Mouse (Mus musculus): Measurements from ENCODE around the gene Tbx2. TPM values are rescaled to one million over a fixed set of nuclear protein-coding genes. Genes with fewer than 3 reads are reported as not detected.

The Tbx2 gene
- 54.0 and 72.8 TPM in 2 replicates for polyA plus RNA-seq (2012; rRNA removed)

DNA sequence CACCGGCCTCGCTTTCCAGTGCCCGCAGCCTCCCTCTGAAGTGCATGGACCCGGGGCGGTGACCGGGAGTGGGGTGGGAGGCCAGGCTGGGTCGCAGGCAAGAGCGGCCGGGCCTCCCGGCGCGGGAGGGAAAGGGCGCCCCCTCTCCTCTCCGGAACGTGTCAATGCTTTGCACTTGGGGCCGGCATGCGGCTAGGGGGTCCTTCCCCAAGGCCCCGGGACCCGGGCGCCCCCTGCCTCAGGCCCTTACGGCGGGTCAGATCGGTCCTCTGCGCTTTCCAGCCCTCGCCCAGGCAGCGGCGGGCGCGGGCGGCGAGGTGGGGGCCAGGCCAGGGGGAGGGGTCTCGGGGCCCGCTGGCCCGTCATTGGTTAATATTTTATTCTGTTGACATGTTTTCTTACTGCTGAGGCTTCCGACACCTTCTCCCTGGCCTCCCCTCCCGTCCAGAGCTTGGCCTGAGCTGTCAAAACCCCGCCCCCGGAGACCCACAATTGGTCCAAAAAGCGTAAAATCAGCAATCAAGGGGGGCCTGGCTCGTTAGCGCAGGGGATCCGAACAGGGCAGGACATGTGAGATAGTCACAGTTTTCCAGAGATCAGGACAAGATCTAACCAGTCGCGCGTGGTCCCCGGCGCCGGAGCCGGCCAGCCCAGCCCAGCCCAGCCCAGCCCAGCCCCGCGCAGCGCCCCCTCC, at the start of gene Tbx2:
Tbx2 (plus strand) TSS at position 321 of the 694 bp plus-strand sequence.
- no peak for DNase-seq (ENCODE audit: low read depth)

DNA sequence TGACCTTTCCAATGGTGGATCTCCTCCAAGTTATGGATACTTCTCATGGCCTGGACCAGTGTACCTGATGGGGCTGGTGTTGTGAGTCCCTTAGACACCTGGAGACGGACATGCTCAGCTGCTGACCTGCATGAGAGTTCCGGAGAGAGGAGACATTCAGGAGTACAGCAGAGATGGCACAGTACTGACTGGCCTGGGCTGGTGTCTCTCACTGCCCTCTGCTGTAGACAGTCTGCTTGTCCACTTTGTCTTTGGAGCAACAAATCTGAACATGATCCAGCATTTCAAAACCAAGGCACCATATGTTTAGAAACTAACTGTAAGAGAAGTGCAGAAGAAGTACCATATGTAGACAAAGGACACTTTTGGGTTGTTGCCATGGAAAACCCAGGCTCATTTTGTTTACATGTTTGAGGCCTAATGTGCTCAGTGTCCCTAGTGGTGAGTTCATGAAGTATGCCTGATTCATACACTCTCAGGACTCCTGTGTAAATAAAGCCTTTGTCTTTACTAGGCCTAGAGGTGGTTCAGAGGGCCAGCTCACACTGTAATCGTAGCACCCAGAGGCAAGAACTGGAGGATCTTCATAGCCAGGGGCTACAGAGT, 46.1 kb upstream of the Tbx2 start:
- DNase-seq (ENCODE audit: low read depth): no peak

DNA sequence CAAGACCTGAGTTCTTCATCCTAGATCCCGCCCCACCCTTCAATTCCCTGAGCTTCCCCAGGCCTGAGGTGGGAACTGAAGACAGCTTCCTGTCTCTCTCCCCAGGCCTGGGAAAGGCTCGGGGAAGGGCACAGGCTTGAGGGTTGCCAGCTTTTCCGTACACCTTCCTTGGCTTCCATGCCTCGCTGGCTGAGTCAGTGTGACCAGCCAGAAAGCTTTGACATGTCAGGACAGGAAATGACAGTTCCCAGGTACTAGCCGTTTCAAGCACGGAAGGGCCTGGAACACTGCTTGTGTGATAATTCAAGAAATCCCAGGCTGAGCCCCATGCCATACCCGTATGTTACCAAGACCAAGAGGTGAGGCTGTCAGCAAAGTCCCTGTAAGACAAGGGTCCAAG, 42.6 kb upstream of the Tbx2 start:
- DNase-seq (ENCODE audit: low read depth): no peak

DNA sequence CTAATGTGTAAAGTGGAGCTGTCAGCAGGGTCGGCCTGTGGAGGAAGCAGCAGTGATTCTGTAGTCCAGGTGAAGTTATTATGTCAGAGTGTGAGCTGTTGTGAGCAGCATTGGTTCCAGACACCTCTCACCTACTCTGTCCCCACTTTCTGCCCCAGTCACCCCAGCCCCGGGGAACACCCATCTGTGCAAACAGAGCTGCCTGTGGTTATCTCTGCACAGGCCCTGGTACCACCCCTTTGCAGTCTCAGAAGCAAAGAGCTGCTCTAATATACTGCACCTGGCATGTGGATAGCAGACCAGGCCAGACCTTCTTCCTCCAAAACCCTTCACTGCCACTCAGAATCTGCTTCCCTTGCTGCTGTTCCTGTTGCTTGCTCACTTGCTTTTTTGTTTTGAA, 42.1 kb upstream of the Tbx2 start:
- DNase-seq (ENCODE audit: low read depth): no peak

DNA sequence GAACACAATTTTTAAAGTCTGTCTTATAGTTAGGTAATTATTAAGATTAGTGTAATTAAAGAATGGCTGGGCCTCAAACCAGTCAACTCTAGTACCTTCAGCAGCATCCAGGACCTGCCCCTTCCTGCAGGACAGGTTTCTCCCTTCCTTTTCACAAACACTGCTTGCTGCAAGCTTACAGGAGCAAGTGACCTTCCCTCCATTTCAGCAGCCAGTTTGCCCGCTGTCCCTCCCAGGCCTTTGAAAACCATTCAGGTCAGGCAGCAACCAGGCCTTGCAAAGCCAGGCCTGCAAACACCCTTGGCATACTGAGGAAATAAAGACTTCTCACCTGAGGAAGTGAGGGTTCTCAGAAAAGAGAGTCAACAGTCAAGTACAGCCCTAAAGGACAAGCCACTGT, 41.1 kb upstream of the Tbx2 start:
- no peak for DNase-seq (ENCODE audit: low read depth)

DNA sequence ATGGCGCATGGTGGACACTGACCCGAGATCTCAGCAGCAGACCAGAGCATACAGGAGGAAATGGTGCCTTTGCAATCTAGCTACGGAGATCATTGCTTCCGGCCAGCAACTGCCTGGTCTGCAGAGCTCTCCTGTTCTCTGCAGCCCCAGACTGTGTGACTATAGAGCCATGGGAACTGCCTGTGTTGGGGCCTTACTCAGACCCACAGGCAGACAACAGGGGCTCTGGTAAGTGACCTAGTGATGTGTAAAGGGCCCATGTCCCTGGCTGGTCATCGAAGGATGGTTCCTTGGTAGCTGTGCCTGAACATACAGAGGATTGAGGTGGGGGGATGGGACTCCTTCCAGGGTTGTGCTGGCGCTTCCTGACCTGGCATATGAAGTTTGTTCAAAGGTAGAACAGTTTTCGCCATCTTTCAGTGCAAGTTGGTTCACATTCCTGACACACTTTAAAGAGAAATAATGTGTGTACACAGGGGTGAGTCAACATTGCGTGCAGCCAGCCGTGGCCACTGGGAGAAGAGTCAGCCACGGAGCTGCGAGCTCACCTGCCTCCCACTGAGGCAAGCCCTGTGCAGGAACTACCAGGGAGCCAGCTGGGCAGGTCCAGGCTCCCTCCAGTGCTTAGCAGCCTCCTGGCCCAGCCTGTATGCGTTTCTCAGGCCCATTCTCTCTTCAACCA, 39.7 kb upstream of the Tbx2 start:
- DNase-seq (ENCODE audit: low read depth): no peak

- no peak for DNase-seq (ENCODE audit: low read depth)
Observed at GRCm38 (mm10) chr11:85799456-85799855, 32.9 kb upstream of the Tbx2 start.

- DNase-seq (ENCODE audit: low read depth): no peak
Observed at GRCm38 (mm10) chr11:85799856-85800255, 32.5 kb upstream of the Tbx2 start.

GRCm38 (mm10) chr11:85800380-85800779, 32.0 kb upstream of the Tbx2 start:
- no peak for DNase-seq (ENCODE audit: low read depth)

DNA sequence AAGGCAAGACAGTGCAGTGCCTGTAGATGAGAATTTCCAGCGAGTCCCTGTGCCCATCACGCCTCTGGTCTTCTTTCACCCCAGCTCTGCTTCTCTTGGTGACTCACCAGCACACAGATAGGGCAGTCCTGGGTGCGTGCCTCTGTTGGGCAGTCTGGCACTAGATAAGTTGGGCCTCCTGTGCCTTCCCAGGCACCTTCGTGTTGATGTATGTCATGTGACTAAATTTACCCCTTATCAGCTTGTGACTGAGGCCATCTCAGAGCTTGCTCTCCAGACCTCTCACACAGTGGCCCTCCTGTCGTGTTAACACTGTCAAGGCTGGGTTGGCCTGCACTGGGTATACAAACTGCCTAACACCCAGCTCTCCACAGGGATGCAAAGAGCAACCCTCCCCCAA, 28.3 kb upstream of the Tbx2 start:
- no peak for DNase-seq (ENCODE audit: low read depth)

- DNase-seq (ENCODE audit: low read depth): no peak
Observed at GRCm38 (mm10) chr11:85805779-85806178, 26.6 kb upstream of the Tbx2 start.

- no peak for DNase-seq (ENCODE audit: low read depth)
Observed at GRCm38 (mm10) chr11:85807353-85807752, 25.0 kb upstream of the Tbx2 start.

GRCm38 (mm10) chr11:85811229-85811628, 21.1 kb upstream of the Tbx2 start:
- DNase-seq (ENCODE audit: low read depth): no peak

DNA sequence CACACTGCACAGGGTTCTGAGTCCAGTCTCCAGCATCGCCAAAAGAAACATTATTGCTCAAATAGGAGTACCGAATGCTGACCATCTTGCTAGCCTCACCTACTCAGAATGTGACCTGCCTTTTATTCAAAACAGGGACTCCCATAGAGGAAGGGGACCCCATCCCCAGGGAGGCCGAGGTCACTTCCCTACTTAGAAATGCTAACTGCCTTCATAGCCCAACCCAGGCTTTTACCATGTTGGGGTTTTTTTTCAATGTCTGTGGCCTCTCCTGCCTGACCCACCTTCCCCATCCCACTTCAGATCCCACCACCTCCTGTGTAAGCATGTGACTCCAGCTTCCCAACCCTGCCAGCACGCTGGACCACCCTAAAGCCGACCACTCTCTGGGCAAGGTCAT, 20.7 kb upstream of the Tbx2 start:
- no peak for DNase-seq (ENCODE audit: low read depth)

GRCm38 (mm10) chr11:85812201-85812966, 20.0 kb upstream of the Tbx2 start:
- no peak for DNase-seq (ENCODE audit: low read depth)

- DNase-seq (ENCODE audit: low read depth): no peak
Observed at GRCm38 (mm10) chr11:85814678-85815077, 17.7 kb upstream of the Tbx2 start.

GRCm38 (mm10) chr11:85816471-85816870, 15.9 kb upstream of the Tbx2 start:
- DNase-seq (ENCODE audit: low read depth): no peak

GRCm38 (mm10) chr11:85818401-85818800, 13.9 kb upstream of the Tbx2 start:
- DNase-seq (ENCODE audit: low read depth): no peak

GRCm38 (mm10) chr11:85820959-85821358, 11.4 kb upstream of the Tbx2 start:
- DNase-seq (ENCODE audit: low read depth): no peak

DNA sequence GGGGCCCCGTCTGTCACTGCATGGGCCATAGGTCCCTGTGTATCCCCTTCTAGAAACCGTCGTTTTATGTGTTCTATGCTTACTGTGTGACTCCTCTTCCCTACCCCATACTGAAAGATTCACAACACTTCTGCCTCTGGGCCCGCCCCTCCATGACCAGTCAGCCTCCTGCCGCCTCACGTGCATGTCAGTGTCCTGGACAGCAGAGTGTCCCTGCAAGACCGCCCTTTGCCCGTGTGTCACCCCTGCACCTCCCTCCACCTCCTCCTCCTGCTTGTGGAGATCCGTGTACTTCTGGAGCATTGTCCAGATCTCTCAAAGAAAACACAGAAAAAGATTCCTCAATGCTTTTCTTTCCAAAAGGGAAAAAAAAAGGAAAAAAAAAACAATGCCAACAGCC, 10.7 kb upstream of the Tbx2 start:
- no peak for DNase-seq (ENCODE audit: low read depth)

- DNase-seq (ENCODE audit: low read depth): no peak
Observed at GRCm38 (mm10) chr11:85823181-85823580, 9.2 kb upstream of the Tbx2 start.

- DNase-seq (ENCODE audit: low read depth): no peak
Observed at GRCm38 (mm10) chr11:85823794-85824193, 8.6 kb upstream of the Tbx2 start.
